Mouse (Mus musculus) liver, adult 2 months (tissue): ENCODE data around the gene Mtif3.

Experiments
- CTCF ChIP-seq: fragments of 200-500 bp; IDR thresholded peaks from 2 replicates; pipeline ENCODE4 v1.5.1; 2011; ENCODE audit warnings: low read depth, low read length, control low read depth
- POLR2A ChIP-seq: fragments of 200-500 bp; IDR thresholded peaks from 2 replicates; pipeline ENCODE4 v1.6.1; 2011; ENCODE audit warnings: low read length, control low read depth; ENCODE audit not compliant: insufficient read depth; ENCODE audit errors: extremely low read depth

DNA sequence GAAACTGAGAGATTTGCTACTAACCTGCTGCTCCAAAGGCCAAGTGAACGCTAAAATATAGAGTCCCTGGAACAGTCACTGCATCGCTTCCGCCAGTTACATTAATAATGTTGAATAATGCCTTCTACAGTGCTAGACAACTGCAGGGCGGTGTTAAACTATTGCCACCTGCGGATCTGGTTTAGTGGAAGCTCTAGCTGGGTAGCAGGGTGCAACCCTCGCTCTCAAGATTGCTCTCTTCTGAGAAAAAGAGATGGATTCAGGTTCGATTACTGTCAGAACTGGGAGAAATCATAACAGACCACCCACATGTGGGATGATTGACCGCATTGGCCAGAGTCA lies 308 bp upstream of the Mtif3 start:
- TF ChIP-seq POLR2A = no peak
- TF ChIP-seq CTCF = no peak
